Mouse (Mus musculus): ENCODE measurements around the gene Chd2. TPM values are rescaled to one million over a fixed set of nuclear protein-coding genes. Genes with fewer than 3 reads are reported as not detected.

Gene Chd2
- polyA plus RNA-seq, 1 experiment from 2014 or later, result 22.1 TPM

GRCm38 (mm10) chr7:73478157-73479058 lies 63.2 kb downstream of the Chd2 start:
- 0 out of 2 replicates have a peak, but pooled peaks have one; percentile 35 for ATAC-seq (ENCODE audit: insufficient read depth)
- no peak overlapping the region for H3K4me2 ChIP-seq
- no peak overlapping the region for H3K4me3 ChIP-seq (replicated peaks)
- 77% methylated on average over 11 of the region's 11 CpGs for WGBS (ENCODE audit: insufficient replicate concordance)
- no peaks in the 10 kb centered on the region for H3K9me3 ChIP-seq (replicated peaks)
- H3K27me3 ChIP-seq, result no peaks in the 10 kb centered on the region
- H3K4me1 ChIP-seq (replicated peaks), result no peaks in the 10 kb centered on the region
- H3K27ac ChIP-seq (replicated peaks), result no peak overlapping the region
- H3K36me3 ChIP-seq (replicated peaks), result peaks cover 97% of the 10 kb centered on the region
- no peak overlapping the region for H3K9ac ChIP-seq

GRCm38 (mm10) chr7:73467741-73468140 lies 73.9 kb downstream of the Chd2 start:
- 89% methylated on average over 3 of the region's 3 CpGs for WGBS (ENCODE audit: insufficient replicate concordance)
- no peak overlapping the region for H3K27ac ChIP-seq (replicated peaks)
- no peak overlapping the region for H3K4me2 ChIP-seq
- H3K27me3 ChIP-seq, result no peaks in the 10 kb centered on the region
- H3K4me3 ChIP-seq (replicated peaks), result no peak overlapping the region
- no peak overlapping the region for H3K9ac ChIP-seq
- ATAC-seq (ENCODE audit: insufficient read depth), result no peak
- H3K9me3 ChIP-seq (replicated peaks), result no peaks in the 10 kb centered on the region
- no peaks in the 10 kb centered on the region for H3K4me1 ChIP-seq (replicated peaks)
- H3K36me3 ChIP-seq (replicated peaks), result peaks cover 92% of the 10 kb centered on the region

DNA sequence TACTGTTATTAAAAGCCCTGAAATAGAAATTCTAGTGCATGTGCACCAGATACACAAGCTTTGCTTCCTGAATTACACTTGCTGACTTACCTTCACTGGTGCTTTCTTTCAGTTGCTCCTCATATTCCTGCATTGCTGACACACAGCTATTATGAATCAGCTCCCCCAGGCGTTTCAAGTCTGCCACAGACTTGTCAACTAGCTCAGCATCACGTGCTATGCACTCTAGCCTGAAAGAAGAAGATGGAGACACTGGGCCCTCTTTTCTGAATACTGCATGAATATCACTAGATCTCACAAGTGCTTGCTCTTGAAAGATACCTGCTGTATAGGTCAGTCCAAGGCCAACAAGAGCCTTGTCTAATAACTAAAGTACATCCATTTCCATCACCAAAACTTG lies 78.1 kb downstream of the Chd2 start:
- no peak overlapping the region for H3K9ac ChIP-seq
- no peak for ATAC-seq (ENCODE audit: insufficient read depth)
- 74% methylated on average over 2 of the region's 2 CpGs for WGBS (ENCODE audit: insufficient replicate concordance)
- peaks cover 93% of the 10 kb centered on the region for H3K36me3 ChIP-seq (replicated peaks)
- no peak overlapping the region for H3K4me3 ChIP-seq (replicated peaks)
- H3K9me3 ChIP-seq (replicated peaks), result no peaks in the 10 kb centered on the region
- H3K4me2 ChIP-seq, result no peak overlapping the region
- H3K27me3 ChIP-seq, result no peaks in the 10 kb centered on the region
- no peaks in the 10 kb centered on the region for H3K4me1 ChIP-seq (replicated peaks)
- H3K27ac ChIP-seq (replicated peaks), result no peak overlapping the region

- no peak overlapping the region for H3K4me2 ChIP-seq
- ATAC-seq (ENCODE audit: insufficient read depth), result no peak
- H3K4me1 ChIP-seq (replicated peaks), result no peaks in the 10 kb centered on the region
- no peak overlapping the region for H3K27ac ChIP-seq (replicated peaks)
- H3K27me3 ChIP-seq, result no peaks in the 10 kb centered on the region
- no peak overlapping the region for H3K4me3 ChIP-seq (replicated peaks)
- no peak overlapping the region for H3K9ac ChIP-seq
- peaks cover 97% of the 10 kb centered on the region for H3K36me3 ChIP-seq (replicated peaks)
- H3K9me3 ChIP-seq (replicated peaks), result no peaks in the 10 kb centered on the region
- WGBS (ENCODE audit: insufficient replicate concordance), result 89% methylated on average over 12 of the region's 12 CpGs
These were observed 87.5 kb downstream of the Chd2 start for GRCm38 (mm10) chr7:73454113-73454512.

DNA sequence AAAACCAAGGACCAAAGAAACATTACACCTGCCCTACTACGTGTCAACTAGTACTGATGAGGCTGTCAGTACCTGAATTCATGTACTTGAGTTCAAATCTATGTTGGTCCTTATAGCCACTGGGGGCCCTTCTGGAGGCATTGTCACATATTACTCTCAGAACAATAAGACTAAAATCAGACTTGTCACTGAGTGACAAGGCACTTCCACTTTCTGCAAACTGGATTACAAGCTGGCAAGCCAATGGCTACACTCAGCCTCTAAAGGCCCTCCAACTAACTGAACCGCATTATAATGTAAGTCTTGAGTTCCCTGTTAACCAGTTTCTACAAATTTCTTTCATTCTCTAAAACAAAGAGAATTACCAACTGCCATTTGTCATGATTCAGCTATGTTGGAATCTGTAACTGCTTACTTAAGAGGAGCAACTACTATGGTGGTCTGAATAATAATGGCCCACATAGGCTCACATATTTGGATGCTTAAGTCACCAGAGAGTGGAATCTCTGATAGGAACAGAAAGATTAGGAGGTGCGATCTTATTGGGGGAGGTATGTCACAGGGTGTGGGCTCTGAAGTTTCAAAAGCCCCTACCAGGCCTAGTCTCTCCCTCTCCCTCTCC lies 89.3 kb downstream of the Chd2 start:
- H3K9me3 ChIP-seq (replicated peaks), result no peaks in the 10 kb centered on the region
- H3K4me3 ChIP-seq (replicated peaks), result no peak overlapping the region
- H3K4me2 ChIP-seq, result no peak overlapping the region
- H3K27ac ChIP-seq (replicated peaks), result no peak overlapping the region
- ATAC-seq (ENCODE audit: insufficient read depth), result no peak
- no peaks in the 10 kb centered on the region for H3K4me1 ChIP-seq (replicated peaks)
- no peak overlapping the region for H3K9ac ChIP-seq
- H3K36me3 ChIP-seq (replicated peaks), result peaks cover 97% of the 10 kb centered on the region
- WGBS (ENCODE audit: insufficient replicate concordance), result 87% methylated on average over 3 of the region's 3 CpGs
- no peaks in the 10 kb centered on the region for H3K27me3 ChIP-seq

GRCm38 (mm10) chr7:73451594-73451993 lies 90.0 kb downstream of the Chd2 start:
- H3K9me3 ChIP-seq (replicated peaks), result no peaks in the 10 kb centered on the region
- H3K27ac ChIP-seq (replicated peaks), result no peak overlapping the region
- H3K9ac ChIP-seq, result no peak overlapping the region
- H3K4me1 ChIP-seq (replicated peaks), result no peaks in the 10 kb centered on the region
- no peak overlapping the region for H3K4me2 ChIP-seq
- H3K4me3 ChIP-seq (replicated peaks), result no peak overlapping the region
- H3K27me3 ChIP-seq, result no peaks in the 10 kb centered on the region
- peaks cover 97% of the 10 kb centered on the region for H3K36me3 ChIP-seq (replicated peaks)
- ATAC-seq (ENCODE audit: insufficient read depth), result no peak
- WGBS (ENCODE audit: insufficient replicate concordance), result 78% methylated on average over 4 of the region's 4 CpGs

GRCm38 (mm10) chr7:73442246-73442645 lies 99.4 kb downstream of the Chd2 start:
- Histone ChIP-seq H3K4me3 (replicated peaks) (no peak overlapping the region), H3K4me2 (no peak overlapping the region), H3K27ac (replicated peaks) (no peak overlapping the region), H3K9me3 (replicated peaks) (no peaks in the 10 kb centered on the region), H3K27me3 (no peaks in the 10 kb centered on the region), H3K4me1 (replicated peaks) (no peaks in the 10 kb centered on the region), H3K9ac (no peak overlapping the region), H3K36me3 (replicated peaks) (peaks cover 95% of the 10 kb centered on the region)
- 90% methylated on average over 4 of the region's 4 CpGs for WGBS (ENCODE audit: insufficient replicate concordance)
- ATAC-seq (ENCODE audit: insufficient read depth), result no peak

GRCm38 (mm10) chr7:73441802-73442201 lies 99.8 kb downstream of the Chd2 start:
- Histone ChIP-seq H3K4me2 (no peak overlapping the region), H3K4me3 (replicated peaks) (no peak overlapping the region), H3K36me3 (replicated peaks) (peaks cover 95% of the 10 kb centered on the region), H3K9ac (no peak overlapping the region), H3K4me1 (replicated peaks) (no peaks in the 10 kb centered on the region), H3K27ac (replicated peaks) (no peak overlapping the region), H3K9me3 (replicated peaks) (no peaks in the 10 kb centered on the region), H3K27me3 (no peaks in the 10 kb centered on the region)
- WGBS (ENCODE audit: insufficient replicate concordance), result 89% methylated on average over 3 of the region's 3 CpGs
- peak; percentile 42; the same call in 1 of the 2 replicates for ATAC-seq (ENCODE audit: insufficient read depth)

DNA sequence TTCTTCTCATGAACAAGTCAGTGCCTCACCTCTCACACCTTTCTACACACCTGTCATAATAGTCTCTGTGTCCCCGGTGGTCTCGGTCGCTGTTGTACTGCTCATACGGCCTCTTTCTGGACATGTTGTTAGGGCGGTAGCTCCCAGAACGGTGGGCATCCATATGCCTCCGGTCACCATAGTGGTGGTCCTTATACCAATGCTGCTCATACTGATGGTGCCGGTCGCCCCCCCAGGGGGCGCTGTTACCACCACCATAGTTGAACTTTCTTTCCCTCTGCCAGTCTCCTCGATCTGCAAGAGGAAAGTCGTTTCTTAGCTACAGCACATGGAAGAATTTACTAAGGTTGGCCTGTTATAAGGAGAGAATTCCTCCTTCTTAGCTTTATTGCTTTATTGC lies 105.9 kb downstream of the Chd2 start:
- H3K27me3 ChIP-seq, result no peaks in the 10 kb centered on the region
- 74% methylated on average over 12 of the region's 12 CpGs for WGBS (ENCODE audit: insufficient replicate concordance)
- no peak overlapping the region for H3K27ac ChIP-seq (replicated peaks)
- no peak overlapping the region for H3K9ac ChIP-seq
- no peaks in the 10 kb centered on the region for H3K4me1 ChIP-seq (replicated peaks)
- no peaks in the 10 kb centered on the region for H3K9me3 ChIP-seq (replicated peaks)
- no peak overlapping the region for H3K4me2 ChIP-seq
- peaks cover 83% of the 10 kb centered on the region for H3K36me3 ChIP-seq (replicated peaks)
- no peak overlapping the region for H3K4me3 ChIP-seq (replicated peaks)
- no peak for ATAC-seq (ENCODE audit: insufficient read depth)

DNA sequence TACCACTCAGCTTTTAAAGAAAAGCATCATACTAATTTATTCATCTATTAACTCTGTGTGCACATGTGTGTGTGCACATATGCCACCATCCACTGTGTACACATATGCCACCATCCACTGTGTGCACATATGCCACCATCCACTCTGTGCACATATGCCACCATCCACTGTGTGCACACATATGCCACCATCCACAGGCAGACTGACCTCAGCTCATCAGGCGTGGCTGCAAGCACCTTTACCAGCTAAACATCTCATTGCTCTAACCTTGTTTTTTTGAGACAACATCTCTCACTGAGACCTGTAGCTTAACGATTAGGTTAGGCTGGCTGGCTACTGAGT lies 107.3 kb downstream of the Chd2 start:
- H3K36me3 ChIP-seq (replicated peaks), result peaks cover 83% of the 10 kb centered on the region
- no peaks in the 10 kb centered on the region for H3K9me3 ChIP-seq (replicated peaks)
- H3K4me2 ChIP-seq, result no peak overlapping the region
- no peak overlapping the region for H3K27ac ChIP-seq (replicated peaks)
- H3K4me3 ChIP-seq (replicated peaks), result no peak overlapping the region
- WGBS (ENCODE audit: insufficient replicate concordance), result 78% methylated on average over 2 of the region's 2 CpGs
- no peak for ATAC-seq (ENCODE audit: insufficient read depth)
- H3K27me3 ChIP-seq, result no peaks in the 10 kb centered on the region
- no peak overlapping the region for H3K9ac ChIP-seq
- no peaks in the 10 kb centered on the region for H3K4me1 ChIP-seq (replicated peaks)

DNA sequence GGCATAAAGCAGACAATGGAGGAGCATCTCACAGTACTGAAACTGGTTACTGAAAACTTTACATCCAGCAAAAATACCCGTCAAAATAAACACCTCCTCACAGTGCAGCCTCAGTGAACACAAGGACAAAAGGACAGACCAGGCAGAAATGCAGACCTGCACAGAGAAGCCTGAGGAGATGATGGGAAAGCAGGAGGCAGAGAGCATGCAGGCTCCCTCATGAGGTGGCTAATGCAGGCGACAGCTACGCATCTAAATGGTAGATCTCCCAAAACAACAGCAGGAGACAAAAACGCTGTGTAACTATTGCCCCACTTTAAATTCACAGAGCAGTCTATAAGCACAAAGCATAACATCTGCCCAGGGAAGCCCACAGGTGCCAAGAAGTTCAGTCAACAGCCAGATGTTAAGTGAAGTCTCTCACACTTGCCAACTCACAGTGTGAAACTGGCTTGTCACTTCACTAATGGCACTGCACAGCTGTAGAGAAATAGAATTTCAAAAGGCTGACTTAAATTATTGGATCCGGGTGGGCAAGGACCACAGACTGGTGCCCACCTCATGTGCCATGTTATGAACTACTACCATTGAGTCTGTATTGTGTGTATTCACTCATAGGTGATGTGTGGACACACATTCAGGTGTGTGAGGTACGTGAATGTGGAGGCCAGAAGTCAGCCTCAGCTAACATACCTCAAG lies 107.8 kb downstream of the Chd2 start:
- Histone ChIP-seq H3K36me3 (replicated peaks) (peaks cover 83% of the 10 kb centered on the region), H3K4me1 (replicated peaks) (no peaks in the 10 kb centered on the region), H3K9ac (no peak overlapping the region), H3K9me3 (replicated peaks) (no peaks in the 10 kb centered on the region), H3K4me2 (no peak overlapping the region), H3K27ac (replicated peaks) (no peak overlapping the region), H3K4me3 (replicated peaks) (no peak overlapping the region), H3K27me3 (no peaks in the 10 kb centered on the region)
- WGBS (ENCODE audit: insufficient replicate concordance), result 80% methylated on average over 6 of the region's 6 CpGs
- no peak for ATAC-seq (ENCODE audit: insufficient read depth)

Measured in liver, embryonic 15.5 days (tissue).